Mouse (Mus musculus) liver, embryonic 12.5 days (tissue): ENCODE data around the gene Vgll4. TPM values are rescaled to one million over a fixed set of nuclear protein-coding genes. Genes with fewer than 3 reads are reported as not detected.
"Not testable (repeated sequence)": the region's sequence is repeated elsewhere in the genome, so short reads cannot be mapped to it uniquely, and the experiment has no call there.

Experiments used
- ATAC-seq: fragments of 200-750 bp; cut with Nextera tagmentation; 2 replicates; pipeline ENCODE4 v1.8.0; 2017; ENCODE audit warnings: moderate number of reproducible peaks, mild to moderate bottlenecking, moderate library complexity
- H3K27ac ChIP-seq: fragments of 300-500 bp; sonication (generic); 2 replicates; pipeline ENCODE4 v1.5.1; 2016; ENCODE audit warnings: mild to moderate bottlenecking
- H3K27me3 ChIP-seq: fragments of 300-500 bp; sonication (generic); replicated peaks from 2 replicates; pipeline ENCODE4 v1.6.1; 2016; ENCODE audit warnings: mild to moderate bottlenecking, moderate library complexity
- H3K36me3 ChIP-seq: fragments of 300-500 bp; sonication (generic); 2 replicates; pipeline ENCODE4 v1.6.1; 2016; ENCODE audit warnings: mild to moderate bottlenecking, moderate library complexity
- H3K4me1 ChIP-seq: fragments of 300-500 bp; sonication (generic); 2 replicates; pipeline ENCODE4 v1.6.1; 2016
- H3K4me2 ChIP-seq: fragments of 300-500 bp; sonication (generic); 2 replicates; pipeline ENCODE4 v1.6.1; 2016; ENCODE audit warnings: mild to moderate bottlenecking, moderate library complexity
- H3K4me3 ChIP-seq: fragments of 300-500 bp; sonication (generic); 2 replicates; pipeline ENCODE4 v1.5.1; 2016; ENCODE audit warnings: mild to moderate bottlenecking, moderate library complexity
- H3K9ac ChIP-seq: fragments of 300-500 bp; sonication (generic); 2 replicates; pipeline ENCODE4 v1.6.1; 2016; ENCODE audit warnings: mild to moderate bottlenecking, moderate library complexity
- H3K9me3 ChIP-seq: fragments of 300-500 bp; sonication (generic); replicated peaks from 2 replicates; pipeline ENCODE4 v1.6.1; 2016; ENCODE audit warnings: mild to moderate bottlenecking, moderate library complexity
- WGBS: fragments of 180-500 bp; shearing (Covaris S2); methylation state at CpG from one replicate; pipeline ENCODE4 v1.1.7; 2016; ENCODE audit not compliant: insufficient replicate concordance; 5-methylcytosine and 5-hydroxymethylcytosine counted together
- polyA plus RNA-seq: library from polyadenylated mRNA; unstranded; fragments of >200 nt; fragmentation: Nextera tagmentation; extraction: Ambion mirVana; gene quantifications from 2 replicates; pipeline ENCODE4 v1.2.1, GENCODE M21; 2016

Vgll4 gene
- polyA plus RNA-seq, 1 experiment from 2014 or later = 19.3 TPM

- Histone ChIP-seq H3K27ac (no peak overlapping the region), H3K9ac (no peak overlapping the region), H3K9me3 (no peaks in the 10 kb centered on the region), H3K4me3 (no peak overlapping the region), H3K36me3 (peaks cover 16% of the 10 kb centered on the region), H3K4me1 (peaks cover 73% of the 10 kb centered on the region), H3K27me3 (no peaks in the 10 kb centered on the region), H3K4me2 (no peak overlapping the region)
- WGBS = 83% methylated on average over 2 of the region's 2 CpGs
- no peak for ATAC-seq
These were observed 73.5 kb downstream of the Vgll4 start for GRCm38 (mm10) chr6:114896281-114896680.

- H3K27ac ChIP-seq = no peak overlapping the region
- 81% methylated on average over 7 of the region's 7 CpGs for WGBS
- no peak for ATAC-seq
These were observed 74.6 kb downstream of the Vgll4 start for GRCm38 (mm10) chr6:114895191-114895590.

DNA sequence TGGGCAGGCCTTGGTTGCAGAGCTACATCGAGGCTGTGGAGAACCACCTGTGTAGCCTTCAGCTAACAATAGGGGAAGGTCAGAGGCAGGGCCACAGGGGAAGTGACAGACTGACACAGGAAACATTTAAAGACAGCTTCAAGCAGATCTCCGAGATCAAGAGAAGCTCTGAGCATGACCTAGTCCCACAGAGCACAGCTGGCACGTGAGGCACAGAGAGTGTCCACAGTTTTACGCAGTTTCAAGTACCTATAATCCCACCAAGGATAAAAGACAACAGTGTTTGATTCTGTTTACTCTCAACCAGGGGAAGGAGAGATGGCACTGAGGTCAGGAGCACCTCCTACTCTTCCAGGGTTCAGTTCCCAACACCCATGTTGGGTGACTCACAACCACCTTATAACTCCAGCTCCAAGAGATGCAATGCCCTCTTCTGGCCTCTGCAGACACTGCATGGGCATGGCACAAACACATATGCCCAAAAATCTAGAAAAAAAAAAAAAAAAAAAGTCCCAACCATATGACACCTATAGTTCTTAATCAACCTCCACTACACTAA, 75.2 kb downstream of the Vgll4 start:
- Histone ChIP-seq H3K27ac (peak overlapping the region; percentile 72), H3K27me3 (no peaks in the 10 kb centered on the region), H3K4me1 (peaks cover 67% of the 10 kb centered on the region), H3K4me2 (peak overlapping the region; percentile 45; the same call in 1 of the 2 replicates), H3K9ac (0 out of 2 replicates have a peak overlapping the region, but pooled peaks have one; percentile 54), H3K9me3 (no peaks in the 10 kb centered on the region), H3K36me3 (peaks cover 22% of the 10 kb centered on the region), H3K4me3 (no peak overlapping the region)
- 0 out of 2 replicates have a peak, but pooled peaks have one; percentile 2 for ATAC-seq
- 36% methylated on average over 4 of the region's 4 CpGs for WGBS

More at GRCm38 (mm10) chr6:114895191-114895590, 74.6 kb downstream of the Vgll4 start:
- no peak overlapping the region for H3K4me3 ChIP-seq
- no peak overlapping the region for H3K9ac ChIP-seq
- H3K4me2 ChIP-seq = no peak overlapping the region
- H3K27me3 ChIP-seq = no peaks in the 10 kb centered on the region
- H3K4me1 ChIP-seq = peaks cover 72% of the 10 kb centered on the region
- peaks cover 21% of the 10 kb centered on the region for H3K36me3 ChIP-seq
- H3K9me3 ChIP-seq = no peaks in the 10 kb centered on the region

GRCm38 (mm10) chr6:114893427-114894209, 76.2 kb downstream of the Vgll4 start:
- Histone ChIP-seq H3K36me3 (peaks cover 29% of the 10 kb centered on the region), H3K27me3 (no peaks in the 10 kb centered on the region), H3K4me3 (peak overlapping the region; percentile 3; the same call in 1 of the 2 replicates), H3K9me3 (no peaks in the 10 kb centered on the region), H3K4me2 (peak overlapping the region; percentile 45), H3K27ac (peak overlapping the region; percentile 72), H3K9ac (peak overlapping the region; percentile 54), H3K4me1 (peaks cover 65% of the 10 kb centered on the region)
- peak; percentile 77 for ATAC-seq
- 33% methylated on average over 20 of the region's 20 CpGs for WGBS

GRCm38 (mm10) chr6:114892363-114892762, 77.4 kb downstream of the Vgll4 start:
- H3K4me2 ChIP-seq = no peak overlapping the region
- 0 out of 2 replicates have a peak overlapping the region, but pooled peaks have one; percentile 24 for H3K27ac ChIP-seq
- no peak for ATAC-seq
- no peak overlapping the region for H3K4me3 ChIP-seq
- H3K4me1 ChIP-seq = peaks cover 67% of the 10 kb centered on the region
- WGBS = 62% methylated on average over 6 of the region's 6 CpGs
- no peak overlapping the region for H3K9ac ChIP-seq
- H3K9me3 ChIP-seq = no peaks in the 10 kb centered on the region
- H3K27me3 ChIP-seq = no peaks in the 10 kb centered on the region
- H3K36me3 ChIP-seq = peaks cover 36% of the 10 kb centered on the region

DNA sequence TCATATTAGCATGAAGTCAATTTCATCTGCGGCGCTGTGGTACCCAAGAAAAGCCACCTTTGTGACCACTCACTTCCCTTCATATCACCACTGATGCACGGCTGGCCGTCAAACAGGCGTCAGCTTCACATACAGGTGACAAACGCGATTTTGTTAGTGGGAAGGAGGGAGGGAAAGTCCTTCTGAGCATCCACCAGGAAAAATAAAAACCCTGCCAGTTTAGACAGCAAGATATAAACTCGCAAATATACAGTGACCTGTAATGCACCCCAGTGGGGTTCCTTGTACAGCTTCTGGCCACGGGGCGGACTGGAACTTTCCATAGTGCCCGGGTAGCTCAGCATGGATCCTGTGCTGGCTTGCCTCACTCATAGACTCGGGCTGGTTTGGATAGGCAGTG, 78.0 kb downstream of the Vgll4 start:
- Histone ChIP-seq H3K36me3 (peaks cover 36% of the 10 kb centered on the region), H3K4me1 (peaks cover 73% of the 10 kb centered on the region), H3K4me2 (no peak overlapping the region), H3K4me3 (no peak overlapping the region), H3K27ac (no peak overlapping the region), H3K9ac (no peak overlapping the region), H3K9me3 (no peaks in the 10 kb centered on the region), H3K27me3 (no peaks in the 10 kb centered on the region)
- 75% methylated on average over 12 of the region's 12 CpGs for WGBS
- ATAC-seq = no peak

- 93% methylated on average over 12 of the region's 12 CpGs for WGBS
- peaks cover 78% of the 10 kb centered on the region for H3K4me1 ChIP-seq
- H3K36me3 ChIP-seq = peaks cover 36% of the 10 kb centered on the region
- no peaks in the 10 kb centered on the region for H3K9me3 ChIP-seq
- H3K4me2 ChIP-seq = no peak overlapping the region
- no peak overlapping the region for H3K4me3 ChIP-seq
- H3K27ac ChIP-seq = peak overlapping the region; percentile 18; the same call in 1 of the 2 replicates
- H3K9ac ChIP-seq = no peak overlapping the region
- no peaks in the 10 kb centered on the region for H3K27me3 ChIP-seq
- ATAC-seq = no peak
These were observed 78.5 kb downstream of the Vgll4 start for GRCm38 (mm10) chr6:114891272-114891671.

DNA sequence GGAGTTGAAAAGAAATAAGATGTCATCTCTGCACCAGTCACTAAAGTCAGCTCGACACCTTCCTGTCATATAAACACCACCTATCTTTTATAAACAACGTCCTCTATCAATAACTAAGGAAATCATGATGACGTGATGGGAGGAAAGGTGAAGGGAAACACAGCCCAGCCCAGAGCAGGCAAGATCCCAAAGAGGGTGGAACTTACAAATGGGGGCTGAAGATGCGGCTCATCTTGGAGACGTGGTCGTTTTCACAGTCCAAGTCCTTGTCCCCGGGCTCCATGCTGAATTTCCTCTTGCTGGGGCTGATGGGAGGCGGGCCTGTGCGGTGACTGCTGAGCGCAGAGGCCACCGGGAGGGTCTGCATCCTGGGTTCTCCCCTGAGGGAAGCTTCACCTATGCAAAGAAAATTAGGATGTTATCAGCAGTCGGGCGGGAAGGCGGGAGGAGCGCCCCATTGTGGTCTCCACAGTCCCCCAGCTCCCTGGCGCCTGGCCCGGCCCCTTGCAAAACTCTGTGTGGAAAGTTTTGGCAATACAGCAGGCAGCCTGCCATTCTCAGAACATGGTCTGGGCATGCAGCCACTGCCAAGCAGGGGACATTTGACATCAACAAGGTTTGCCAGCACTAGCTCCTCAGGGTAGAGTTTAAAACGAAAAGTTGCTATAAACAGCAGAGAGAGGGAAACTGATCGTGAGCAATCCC, 79.2 kb downstream of the Vgll4 start:
- Histone ChIP-seq H3K4me1 (peaks cover 83% of the 10 kb centered on the region), H3K4me2 (no peak overlapping the region), H3K4me3 (no peak overlapping the region), H3K9ac (no peak overlapping the region), H3K9me3 (no peaks in the 10 kb centered on the region), H3K27me3 (no peaks in the 10 kb centered on the region), H3K36me3 (peaks cover 39% of the 10 kb centered on the region), H3K27ac (peak overlapping the region; percentile 18; the same call in 1 of the 2 replicates)
- WGBS = 63% methylated on average over 19 of the region's 19 CpGs
- ATAC-seq = no peak

DNA sequence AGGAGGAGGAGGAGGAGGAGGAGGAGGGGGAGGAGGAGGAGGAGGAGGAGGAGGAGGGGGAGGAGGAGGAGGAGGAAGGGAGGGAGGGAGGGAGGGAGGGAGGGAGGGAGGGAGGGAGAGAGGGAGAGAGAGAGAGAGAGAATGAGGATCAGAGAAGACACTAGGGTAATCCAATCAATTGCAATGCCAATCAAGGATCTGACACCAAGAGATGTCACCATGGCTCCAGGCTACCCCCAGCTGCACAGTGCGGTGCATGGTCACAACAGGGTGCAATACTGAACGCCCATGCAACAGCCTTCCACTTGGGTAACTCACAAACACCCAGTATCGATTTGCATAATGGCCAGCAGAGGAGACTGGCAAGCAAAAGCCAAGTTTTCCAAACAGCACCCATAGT, 79.8 kb downstream of the Vgll4 start:
- not testable (repeated sequence) for H3K27ac ChIP-seq, H3K4me2 ChIP-seq, ATAC-seq, H3K4me3 ChIP-seq, H3K27me3 ChIP-seq, H3K9ac ChIP-seq, H3K9me3 ChIP-seq
- 91% methylated on average over 3 of the region's 3 CpGs for WGBS
- Histone ChIP-seq H3K36me3 (peaks cover 38% of the 10 kb centered on the region), H3K4me1 (peaks cover 79% of the 10 kb centered on the region)

GRCm38 (mm10) chr6:114888922-114889321, 80.9 kb downstream of the Vgll4 start:
- Histone ChIP-seq H3K4me2 (no peak overlapping the region), H3K27me3 (no peaks in the 10 kb centered on the region), H3K27ac (no peak overlapping the region), H3K4me3 (no peak overlapping the region), H3K36me3 (peaks cover 46% of the 10 kb centered on the region), H3K4me1 (peaks cover 75% of the 10 kb centered on the region), H3K9ac (no peak overlapping the region), H3K9me3 (no peaks in the 10 kb centered on the region)
- WGBS = 79% methylated on average over 13 of the region's 13 CpGs
- ATAC-seq = no peak

GRCm38 (mm10) chr6:114886504-114887361, 83.1 kb downstream of the Vgll4 start:
- ATAC-seq = no peak
- Histone ChIP-seq H3K9ac (no peak overlapping the region), H3K4me1 (peaks cover 75% of the 10 kb centered on the region), H3K27ac (no peak overlapping the region), H3K4me3 (no peak overlapping the region), H3K9me3 (no peaks in the 10 kb centered on the region), H3K4me2 (no peak overlapping the region), H3K27me3 (no peaks in the 10 kb centered on the region), H3K36me3 (peaks cover 47% of the 10 kb centered on the region)
- 68% methylated on average over 11 of the region's 11 CpGs for WGBS
